Mouse (Mus musculus) G1E-ER4 (cell line): ENCODE data around the gene Fbxo6. TPM values are rescaled to one million over a fixed set of nuclear protein-coding genes. Genes with fewer than 3 reads are reported as not detected.

Source experiments
- GATA1 ChIP-seq: IDR thresholded peaks from one replicate; pipeline ENCODE4 v1.8.0; 2012; ENCODE audit warnings: low read length, inconsistent platforms
- polyA plus RNA-seq: library from polyadenylated mRNA; stranded (reverse); fragments of >175 nt; gene quantifications from 2 replicates; pipeline ENCODE4 v1.2.3, GENCODE M21; 2012

Fbxo6 gene
- polyA plus RNA-seq, 1 experiment: 76.1 TPM

- no peak for TF ChIP-seq GATA1
Observed at GRCm38 (mm10) chr4:148139767-148140097, 12.2 kb downstream of the Fbxo6 start.

GRCm38 (mm10) chr4:148137503-148137902, 14.4 kb downstream of the Fbxo6 start:
- TF ChIP-seq GATA1: no peak

GRCm38 (mm10) chr4:148134988-148135387, 17.0 kb downstream of the Fbxo6 start:
- no peak for TF ChIP-seq GATA1

DNA sequence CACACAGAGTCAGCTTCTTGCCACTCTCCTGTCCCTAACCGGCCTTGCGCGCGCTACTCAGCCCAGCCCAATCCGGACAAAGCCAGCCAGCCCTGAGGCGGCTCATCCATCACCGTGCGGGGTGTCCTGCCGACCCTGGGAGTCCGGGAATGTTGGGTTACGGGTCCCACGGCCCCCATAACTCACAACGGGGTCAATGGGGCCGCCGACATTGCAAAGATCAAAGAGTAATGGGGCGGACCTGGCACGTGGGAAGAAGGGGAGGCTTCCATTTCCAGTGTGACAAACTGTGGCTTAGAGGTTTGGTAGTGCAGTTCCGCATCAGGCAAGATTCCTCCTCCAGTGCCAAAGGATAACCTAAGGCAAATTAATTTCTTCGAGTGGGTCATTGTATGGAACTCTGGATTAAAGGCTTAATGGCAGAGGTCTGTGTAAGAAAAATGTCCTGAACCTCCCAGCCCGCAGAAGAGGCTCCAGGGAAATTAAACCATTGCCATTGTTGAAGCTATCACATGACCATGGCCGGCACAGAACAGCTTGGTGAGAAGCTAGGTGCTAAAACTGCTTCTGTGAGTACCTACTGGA, 20.4 kb downstream of the Fbxo6 start:
- TF ChIP-seq GATA1: no peak

- no peak for TF ChIP-seq GATA1
Observed at GRCm38 (mm10) chr4:148130561-148131413, 21.2 kb downstream of the Fbxo6 start, which contains the start of gene Draxin. Gene Draxin (minus strand): TSS chr4:148130698.

- no peak for TF ChIP-seq GATA1
Observed at GRCm38 (mm10) chr4:148130133-148130532, 21.8 kb downstream of the Fbxo6 start, which contains the start of gene Mad2l2. Gene Mad2l2 (plus strand): TSS chr4:148130384.

GRCm38 (mm10) chr4:148128672-148129071, 23.3 kb downstream of the Fbxo6 start:
- no peak for TF ChIP-seq GATA1

GRCm38 (mm10) chr4:148128241-148128640, 23.7 kb downstream of the Fbxo6 start:
- no peak for TF ChIP-seq GATA1

GRCm38 (mm10) chr4:148122694-148123066, 29.3 kb downstream of the Fbxo6 start:
- TF ChIP-seq GATA1: no peak

GRCm38 (mm10) chr4:148121982-148122693, 29.8 kb downstream of the Fbxo6 start:
- no peak for TF ChIP-seq GATA1

- no peak for TF ChIP-seq GATA1
Observed at GRCm38 (mm10) chr4:148121362-148121761, 30.6 kb downstream of the Fbxo6 start.

DNA sequence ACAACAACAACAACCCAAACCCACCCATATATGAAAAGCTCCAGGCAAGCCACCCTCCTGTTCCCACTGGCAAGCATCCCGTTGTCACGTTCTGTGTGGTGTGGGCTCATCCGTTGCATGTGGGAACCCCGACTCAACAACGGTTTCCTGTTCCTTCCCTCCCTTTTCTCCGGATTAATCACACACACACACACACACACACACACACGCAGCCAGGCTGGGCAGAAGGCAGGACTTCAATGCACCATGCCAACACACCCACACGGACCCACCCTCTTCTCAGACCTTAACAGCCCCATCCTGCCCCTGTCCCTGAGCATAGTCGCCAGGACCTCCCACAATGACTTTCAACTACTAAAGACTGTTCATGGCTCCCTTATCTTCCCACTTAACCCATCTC, 31.4 kb downstream of the Fbxo6 start:
- no peak for TF ChIP-seq GATA1

GRCm38 (mm10) chr4:148117392-148117791, 34.5 kb downstream of the Fbxo6 start:
- TF ChIP-seq GATA1: no peak

DNA sequence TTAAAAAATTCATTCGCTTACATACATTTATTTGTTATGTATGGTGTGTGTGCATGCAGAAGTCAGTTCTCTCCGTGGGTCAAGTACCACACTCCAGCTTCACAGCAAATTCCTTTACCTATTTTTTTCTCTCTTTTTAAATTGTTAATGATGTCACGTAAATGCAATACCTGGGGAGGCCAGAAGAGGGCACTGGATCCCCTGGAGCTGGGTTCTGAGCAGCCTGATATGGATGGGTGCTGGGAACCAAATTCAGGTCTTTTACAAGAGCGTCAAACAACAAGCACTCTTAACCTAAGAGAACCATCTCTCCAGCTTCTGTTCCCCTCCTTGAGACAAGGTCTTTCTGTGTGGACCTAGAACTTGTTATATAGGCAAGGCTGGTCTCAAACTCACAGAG, 35.3 kb downstream of the Fbxo6 start:
- no peak for TF ChIP-seq GATA1

DNA sequence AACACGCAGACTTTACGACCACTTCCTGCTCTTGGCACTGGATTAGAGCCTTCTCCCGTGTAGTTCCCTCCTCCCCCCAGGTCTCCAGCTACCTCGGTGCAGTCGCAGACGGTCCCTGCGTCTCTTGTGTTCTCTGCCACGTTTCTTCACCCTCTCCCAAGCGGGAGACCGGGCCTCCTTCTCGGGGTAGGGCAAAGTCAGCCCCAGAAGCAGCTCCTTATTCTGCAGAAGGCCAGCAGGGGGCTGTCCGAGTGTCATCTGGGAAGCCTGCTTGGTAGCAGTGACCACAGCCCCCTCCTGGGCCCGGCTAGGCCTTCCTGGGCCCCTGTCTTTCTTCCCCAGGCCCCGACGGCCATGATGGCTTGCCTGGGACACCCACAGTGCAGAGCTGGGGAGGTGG, 36.5 kb downstream of the Fbxo6 start:
- TF ChIP-seq GATA1: no peak

- no peak for TF ChIP-seq GATA1
Observed at GRCm38 (mm10) chr4:148114758-148115391, 37.1 kb downstream of the Fbxo6 start.

DNA sequence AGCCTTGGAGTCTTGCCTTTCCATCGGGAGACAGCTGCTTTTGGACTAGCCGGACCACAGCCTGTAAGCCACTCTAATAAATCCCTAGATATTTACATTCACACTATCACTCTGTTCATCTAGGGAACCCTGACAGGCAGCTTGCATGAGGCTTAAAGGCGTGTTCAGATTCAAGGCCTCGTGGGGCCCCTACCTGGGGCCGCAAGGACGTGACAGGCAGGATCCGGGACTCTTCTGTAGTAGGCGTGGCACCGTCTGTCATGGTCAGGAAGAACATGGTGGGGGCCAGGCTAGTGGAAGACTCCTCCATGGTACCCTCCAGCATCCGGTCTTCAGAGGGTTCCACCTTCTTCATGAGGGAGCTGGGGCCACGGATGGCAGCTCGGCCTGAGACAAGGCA, 39.4 kb downstream of the Fbxo6 start:
- no peak for TF ChIP-seq GATA1
